Mouse (Mus musculus) heart, embryonic 15.5 days (tissue): ENCODE data around the gene Cast. TPM values are rescaled to one million over a fixed set of nuclear protein-coding genes. Genes with fewer than 3 reads are reported as not detected.

Experiments
- ATAC-seq: fragments of 200-750 bp; cut with Nextera tagmentation; replicated peaks from 2 replicates; pipeline ENCODE4 v1.8.0; 2017; ENCODE audit warnings: low read depth, moderate TSS enrichment; ENCODE audit not compliant: insufficient number of reproducible peaks, insufficient read depth, low FRiP score
- H3K27ac ChIP-seq: fragments of 300-500 bp; sonication (generic); 2 replicates; pipeline ENCODE4 v1.5.1; 2015; ENCODE audit warnings: mild to moderate bottlenecking, inconsistent platforms
- H3K27me3 ChIP-seq: fragments of 300-500 bp; sonication (generic); 2 replicates; pipeline ENCODE4 v1.6.1; 2015; ENCODE audit warnings: inconsistent platforms
- H3K36me3 ChIP-seq: fragments of 300-500 bp; sonication (generic); 2 replicates; pipeline ENCODE4 v1.6.1; 2015; ENCODE audit warnings: mild to moderate bottlenecking, inconsistent platforms
- H3K4me1 ChIP-seq: fragments of 300-500 bp; sonication (generic); replicated peaks from 2 replicates; pipeline ENCODE4 v1.6.1; 2015; ENCODE audit warnings: inconsistent platforms
- H3K4me2 ChIP-seq: fragments of 300-500 bp; sonication (generic); 2 replicates; pipeline ENCODE4 v1.6.1; 2015; ENCODE audit warnings: inconsistent platforms, mild to moderate bottlenecking, moderate library complexity
- H3K4me3 ChIP-seq: fragments of 300-500 bp; sonication (generic); 2 replicates; pipeline ENCODE4 v1.5.1; 2015; ENCODE audit warnings: mild to moderate bottlenecking, inconsistent platforms
- H3K9ac ChIP-seq: fragments of 300-500 bp; sonication (generic); 2 replicates; pipeline ENCODE4 v1.6.1; 2015; ENCODE audit warnings: mild to moderate bottlenecking, inconsistent platforms
- H3K9me3 ChIP-seq: fragments of 300-500 bp; sonication (generic); replicated peaks from 2 replicates; pipeline ENCODE4 v1.6.1; 2016; ENCODE audit warnings: inconsistent platforms
- WGBS: fragments of 180-500 bp; shearing (Covaris S2); methylation state at CpG from one replicate; pipeline ENCODE4 v1.1.7; 2015; ENCODE audit warnings: mixed read lengths; 5-methylcytosine and 5-hydroxymethylcytosine counted together
- polyA plus RNA-seq: library from polyadenylated mRNA; unstranded; fragments of >200 nt; fragmentation: Nextera tagmentation; extraction: Ambion mirVana; gene quantifications from 2 replicates; pipeline ENCODE4 v1.2.1, GENCODE M21; 2015

Gene Cast
- polyA plus RNA-seq: 52.9 and 55.0 TPM in 2 replicates

- Histone ChIP-seq H3K4me2 (peak within 1 kb of the TSS; percentile 89), H3K36me3 (no peaks in the 10 kb centered on the region), H3K27ac (peak within 1 kb of the TSS; percentile 92), H3K4me1 (peaks cover 16% of the 10 kb centered on the region), H3K27me3 (no peaks in the 10 kb centered on the region), H3K9me3 (no peaks in the 10 kb centered on the region), H3K9ac (peak within 1 kb of the TSS; percentile 87), H3K4me3 (peak within 1 kb of the TSS; percentile 79)
- WGBS: 2% methylated on average over 36 of the region's 36 CpGs
- ATAC-seq: peak; percentile 88
These were observed at the start of gene Cast for GRCm38 (mm10) chr13:74808152-74808929. TSS of gene Cast (minus strand) at chr13:74808810.

- Histone ChIP-seq H3K27me3 (no peaks in the 10 kb centered on the region), H3K9me3 (no peaks in the 10 kb centered on the region), H3K4me1 (no peaks in the 10 kb centered on the region), H3K27ac (no peak overlapping the region), H3K9ac (no peak overlapping the region), H3K36me3 (no peaks in the 10 kb centered on the region), H3K4me2 (no peak overlapping the region), H3K4me3 (no peak overlapping the region)
- ATAC-seq: peak; percentile 60
- 2% methylated on average over 3 of the region's 3 CpGs for WGBS
These were observed 45.9 kb upstream of the Cast start for GRCm38 (mm10) chr13:74854338-74855047.

GRCm38 (mm10) chr13:74850823-74851222, 42.2 kb upstream of the Cast start:
- 71% methylated on average over 2 of the region's 2 CpGs for WGBS
- no peaks in the 10 kb centered on the region for H3K9me3 ChIP-seq
- no peak for ATAC-seq
- no peak overlapping the region for H3K4me3 ChIP-seq
- no peak overlapping the region for H3K4me2 ChIP-seq
- H3K27ac ChIP-seq: no peak overlapping the region
- H3K27me3 ChIP-seq: no peaks in the 10 kb centered on the region
- no peak overlapping the region for H3K9ac ChIP-seq
- H3K4me1 ChIP-seq: no peaks in the 10 kb centered on the region
- H3K36me3 ChIP-seq: no peaks in the 10 kb centered on the region

GRCm38 (mm10) chr13:74845886-74846285, 37.3 kb upstream of the Cast start:
- H3K36me3 ChIP-seq: no peaks in the 10 kb centered on the region
- no peak overlapping the region for H3K4me3 ChIP-seq
- no peaks in the 10 kb centered on the region for H3K9me3 ChIP-seq
- no peak for ATAC-seq
- 69% methylated on average over 1 of the region's 1 CpGs for WGBS
- no peak overlapping the region for H3K27ac ChIP-seq
- no peak overlapping the region for H3K9ac ChIP-seq
- no peaks in the 10 kb centered on the region for H3K27me3 ChIP-seq
- H3K4me1 ChIP-seq: no peaks in the 10 kb centered on the region
- H3K4me2 ChIP-seq: no peak overlapping the region

GRCm38 (mm10) chr13:74834543-74834942, 25.9 kb upstream of the Cast start:
- Histone ChIP-seq H3K9me3 (no peaks in the 10 kb centered on the region), H3K4me2 (no peak overlapping the region), H3K4me1 (no peaks in the 10 kb centered on the region), H3K27ac (no peak overlapping the region), H3K27me3 (no peaks in the 10 kb centered on the region), H3K36me3 (no peaks in the 10 kb centered on the region), H3K4me3 (no peak overlapping the region), H3K9ac (no peak overlapping the region)
- WGBS: 64% methylated on average over 1 of the region's 1 CpGs
- no peak for ATAC-seq

GRCm38 (mm10) chr13:74822095-74822494, 13.5 kb upstream of the Cast start:
- H3K4me3 ChIP-seq: no peak overlapping the region
- no peaks in the 10 kb centered on the region for H3K27me3 ChIP-seq
- no peak overlapping the region for H3K4me2 ChIP-seq
- H3K36me3 ChIP-seq: no peaks in the 10 kb centered on the region
- ATAC-seq: no peak
- H3K4me1 ChIP-seq: no peaks in the 10 kb centered on the region
- no peak overlapping the region for H3K9ac ChIP-seq
- no peak overlapping the region for H3K27ac ChIP-seq
- WGBS: 47% methylated on average over 3 of the region's 3 CpGs
- no peaks in the 10 kb centered on the region for H3K9me3 ChIP-seq

GRCm38 (mm10) chr13:74815753-74816152, 7.1 kb upstream of the Cast start:
- H3K27me3 ChIP-seq: no peaks in the 10 kb centered on the region
- H3K27ac ChIP-seq: no peak overlapping the region
- no peaks in the 10 kb centered on the region for H3K36me3 ChIP-seq
- no peaks in the 10 kb centered on the region for H3K9me3 ChIP-seq
- H3K4me1 ChIP-seq: no peaks in the 10 kb centered on the region
- H3K4me2 ChIP-seq: no peak overlapping the region
- WGBS: 95% methylated on average over 1 of the region's 1 CpGs
- no peak overlapping the region for H3K4me3 ChIP-seq
- ATAC-seq: no peak
- H3K9ac ChIP-seq: no peak overlapping the region

- ATAC-seq: peak; percentile 98
- 1% methylated on average over 31 of the region's 31 CpGs for WGBS
- Histone ChIP-seq H3K9ac (peak overlapping the region; percentile 87), H3K9me3 (no peaks in the 10 kb centered on the region), H3K27ac (peak overlapping the region; percentile 92), H3K36me3 (no peaks in the 10 kb centered on the region), H3K4me3 (peak overlapping the region; percentile 79), H3K4me2 (peak overlapping the region; percentile 89), H3K4me1 (peaks cover 16% of the 10 kb centered on the region), H3K27me3 (no peaks in the 10 kb centered on the region)
These were observed 1.0 kb downstream of the Cast start for GRCm38 (mm10) chr13:74807446-74808151.

GRCm38 (mm10) chr13:74806934-74807333, 1.7 kb downstream of the Cast start:
- H3K27ac ChIP-seq: no peak overlapping the region
- WGBS: 44% methylated on average over 5 of the region's 5 CpGs

GRCm38 (mm10) chr13:74794435-74794834, 14.2 kb downstream of the Cast start:
- Histone ChIP-seq H3K4me2 (no peak overlapping the region), H3K27me3 (no peaks in the 10 kb centered on the region), H3K27ac (no peak overlapping the region), H3K4me1 (no peaks in the 10 kb centered on the region), H3K9me3 (no peaks in the 10 kb centered on the region), H3K4me3 (no peak overlapping the region), H3K36me3 (peaks cover 8% of the 10 kb centered on the region; the same call in 1 of the 2 replicates), H3K9ac (no peak overlapping the region)
- 46% methylated on average over 1 of the region's 1 CpGs for WGBS
- ATAC-seq: no peak

More at GRCm38 (mm10) chr13:74806934-74807333, 1.7 kb downstream of the Cast start:
- peak overlapping the region; percentile 79 for H3K4me3 ChIP-seq
- H3K9ac ChIP-seq: no peak overlapping the region
- H3K36me3 ChIP-seq: no peaks in the 10 kb centered on the region
- H3K9me3 ChIP-seq: no peaks in the 10 kb centered on the region
- H3K4me1 ChIP-seq: peaks cover 16% of the 10 kb centered on the region
- H3K4me2 ChIP-seq: peak overlapping the region; percentile 89
- H3K27me3 ChIP-seq: no peaks in the 10 kb centered on the region
- ATAC-seq: no peak

- Histone ChIP-seq H3K4me3 (no peak overlapping the region), H3K36me3 (no peaks in the 10 kb centered on the region), H3K9me3 (no peaks in the 10 kb centered on the region), H3K4me1 (no peaks in the 10 kb centered on the region), H3K4me2 (no peak overlapping the region), H3K27me3 (no peaks in the 10 kb centered on the region), H3K27ac (no peak overlapping the region), H3K9ac (no peak overlapping the region)
- 22% methylated on average over 1 of the region's 1 CpGs for WGBS
- ATAC-seq: no peak
These were observed 20.9 kb downstream of the Cast start for GRCm38 (mm10) chr13:74787681-74788080.
